18 mouse cellular contexts compared by ENCODE assay signal in genomic region chr5:81558965-81559364, GRCm38 (mm10).
"Had no signal": no experiment of that assay in that cellular context is flagged by ENCODE, and none has a peak within 500 bp of the region (broad histone marks: within the 10 kb centered on the region; RNA-seq: fewer than 3 reads in every experiment).

No protein-coding gene starts in this region.

- ATAC-seq: liver, embryonic 12.5 days; midbrain, embryonic 13.5 days; midbrain, embryonic 16.5 days had no signal

- H3K27ac ChIP-seq: liver, embryonic 12.5 days; liver, embryonic 14.5 days; midbrain, embryonic 10.5 days; midbrain, embryonic 13.5 days; neural tube, embryonic 12.5 days; stomach, embryonic 15.5 days; stomach, postnatal 0 days had no signal

- H3K4me2 ChIP-seq: liver, embryonic 12.5 days; lung, embryonic 14.5 days; midbrain, embryonic 13.5 days; neural tube, embryonic 12.5 days; stomach, embryonic 15.5 days had no signal

- DNase-seq: lung, adult 18-20 months; lung, embryonic 14.5 days; lung, postnatal 10 days; lung, postnatal 4 days; retina, postnatal 1 day; right cerebral cortex, adult 18-20 months; thymus, adult 2 months; thymus, postnatal 25 days; thymus, postnatal 4 days had no signal

- H3K4me3 ChIP-seq: liver, embryonic 12.5 days; midbrain, embryonic 10.5 days; midbrain, embryonic 13.5 days; myocyte; neural tube, embryonic 12.5 days; stomach, embryonic 15.5 days had no signal

- H3K4me1 ChIP-seq: liver, embryonic 12.5 days; neural tube, embryonic 12.5 days; stomach, embryonic 15.5 days had no signal

- H3K9ac ChIP-seq: liver, embryonic 12.5 days; liver, embryonic 14.5 days; lung, embryonic 14.5 days; midbrain, embryonic 13.5 days; neural tube, embryonic 12.5 days; stomach, embryonic 15.5 days had no signal

- H3K36me3 ChIP-seq: liver, embryonic 12.5 days; midbrain, embryonic 10.5 days; midbrain, embryonic 13.5 days; neural tube, embryonic 12.5 days; stomach, embryonic 15.5 days had no signal

- H3K27me3 ChIP-seq: liver, embryonic 12.5 days; midbrain, embryonic 13.5 days; neural tube, embryonic 12.5 days; stomach, embryonic 15.5 days had no signal

- H3K9me3 ChIP-seq: liver, embryonic 12.5 days; midbrain, embryonic 10.5 days; neural tube, embryonic 12.5 days; stomach, embryonic 15.5 days had no signal
